Mouse (Mus musculus): Measurements from ENCODE around the gene Adgrg3.

- TF ChIP-seq CTCF (IDR thresholded peaks at IDR 0.05; ENCODE audit: low read depth, low read length) (peak; percentile 9), POLR2A (IDR thresholded peaks at IDR 0.05; ENCODE audit: insufficient read depth, low read length) (no peak)
Observed at GRCm38 (mm10) chr8:95067582-95067981, 50.1 kb downstream of the Adgrg3 start.
